In the genomic region with DNA sequence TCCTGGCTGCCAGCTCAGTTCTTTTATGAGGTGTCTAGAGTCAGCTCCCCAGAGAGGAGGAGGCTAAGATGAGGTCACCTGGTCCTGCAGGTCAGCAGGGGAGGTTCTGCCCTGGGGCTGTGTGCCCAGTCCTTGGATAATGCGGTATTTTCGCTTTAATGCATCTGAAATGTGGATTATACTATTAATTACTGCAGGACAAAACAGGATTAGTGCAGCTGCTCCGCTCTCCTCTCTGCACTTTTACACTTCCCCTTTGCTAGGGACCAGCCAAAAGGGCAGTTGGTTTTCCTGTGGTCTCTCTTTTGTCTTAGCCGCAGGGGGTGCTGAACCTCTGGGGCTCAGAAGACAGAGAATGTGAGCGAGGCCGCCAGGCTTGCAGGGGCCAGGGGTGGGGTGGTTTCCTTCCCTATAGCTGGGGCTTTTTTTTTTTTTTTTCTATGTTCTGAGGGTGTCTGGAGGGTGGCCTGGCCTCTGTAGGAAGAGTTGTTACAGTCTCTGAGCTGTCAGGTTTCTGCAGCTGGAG, we compare ENCODE assay signal across 8 mouse cellular contexts.
DNase-seq lines count a peak whose midpoint lies in the region; ATAC-seq and TF ChIP-seq lines count a peak whose summit lies in the region.

No protein-coding gene starts in this region.

- TF ChIP-seq POLR2A in brain, embryonic 14.5 days (IDR thresholded peaks at IDR 0.05; ENCODE audit: borderline replicate concordance, extremely low read depth, insufficient read depth, insufficient read length, poor library complexity, severe bottlenecking): no peak

- H3K27ac ChIP-seq in lung, embryonic 14.5 days (ENCODE audit: low read depth): peak overlapping the region; percentile 63; the same call in 1 of the 2 replicates
- H3K27ac ChIP-seq in limb, embryonic 15.5 days: peak overlapping the region; percentile 57
- H3K27ac ChIP-seq in neural tube, embryonic 12.5 days: no peak overlapping the region

- no peaks in the 10 kb centered on the region for H3K27me3 ChIP-seq in lung, embryonic 14.5 days (ENCODE audit: insufficient read depth, low read length)
- no peaks in the 10 kb centered on the region for H3K27me3 ChIP-seq in limb, embryonic 15.5 days
- no peaks in the 10 kb centered on the region for H3K27me3 ChIP-seq in neural tube, embryonic 12.5 days (replicated peaks)

- WGBS in lung, embryonic 14.5 days: 21% methylated on average over 6 of the region's 6 CpGs
- WGBS in limb, embryonic 15.5 days: 31% methylated on average over 6 of the region's 6 CpGs
- 5% methylated on average over 6 of the region's 6 CpGs for WGBS in neural tube, embryonic 12.5 days

- no peak for ATAC-seq in lung, embryonic 14.5 days (ENCODE audit: insufficient read depth)
- ATAC-seq in limb, embryonic 15.5 days (ENCODE audit: insufficient number of reproducible peaks, low FRiP score, low TSS enrichment, low read depth): peak; percentile 61; the same call in 1 of the 2 replicates
- ATAC-seq in neural tube, embryonic 12.5 days (ENCODE audit: low FRiP score, low read depth): no peak
- no peak for ATAC-seq in inflammation-experienced regulatory T-cells, adult 6 months

- TF ChIP-seq CTCF in lung, embryonic 14.5 days (IDR thresholded peaks at IDR 0.05; ENCODE audit: low read depth): no peak
- no peak for TF ChIP-seq CTCF in brain, embryonic 14.5 days (IDR thresholded peaks at IDR 0.05; ENCODE audit: borderline replicate concordance, extremely low read depth, insufficient read depth, insufficient read length)

- H3K4me1 ChIP-seq in lung, embryonic 14.5 days (ENCODE audit: insufficient read depth): peaks cover 16% of the 10 kb centered on the region
- peaks cover 38% of the 10 kb centered on the region for H3K4me1 ChIP-seq in limb, embryonic 15.5 days
- H3K4me1 ChIP-seq in neural tube, embryonic 12.5 days: peaks cover 28% of the 10 kb centered on the region

- H3K36me3 ChIP-seq in lung, embryonic 14.5 days (ENCODE audit: insufficient read depth): no peaks in the 10 kb centered on the region
- no peaks in the 10 kb centered on the region for H3K36me3 ChIP-seq in limb, embryonic 15.5 days
- H3K36me3 ChIP-seq in neural tube, embryonic 12.5 days: no peaks in the 10 kb centered on the region

- H3K9me3 ChIP-seq in lung, embryonic 14.5 days (ENCODE audit: low read depth, low read length): no peaks in the 10 kb centered on the region
- no peaks in the 10 kb centered on the region for H3K9me3 ChIP-seq in limb, embryonic 15.5 days
- no peaks in the 10 kb centered on the region for H3K9me3 ChIP-seq in neural tube, embryonic 12.5 days

- peak overlapping the region; percentile 29; the same call in 1 of the 2 replicates for H3K4me2 ChIP-seq in lung, embryonic 14.5 days
- peak overlapping the region; percentile 7; the same call in 1 of the 2 replicates for H3K4me2 ChIP-seq in limb, embryonic 15.5 days
- H3K4me2 ChIP-seq in neural tube, embryonic 12.5 days (replicated peaks): peak overlapping the region; percentile 29

- DNase-seq in lung, embryonic 14.5 days: peak; percentile 48
- no peak for DNase-seq in lung, postnatal 14 days
- peak; percentile 61 for DNase-seq in brain, embryonic 14.5 days (ENCODE audit: low read depth)
- DNase-seq in gastrocnemius, postnatal 25 days: peak; percentile 45
- no peak for DNase-seq in cerebellum, adult 9-11 months

- no peak overlapping the region for H3K4me3 ChIP-seq in lung, embryonic 14.5 days (ENCODE audit: low read depth, low read length)
- H3K4me3 ChIP-seq in limb, embryonic 15.5 days: no peak overlapping the region
- no peak overlapping the region for H3K4me3 ChIP-seq in neural tube, embryonic 12.5 days

- no peak overlapping the region; the same call in 1 of the 2 replicates for H3K9ac ChIP-seq in lung, embryonic 14.5 days
- H3K9ac ChIP-seq in limb, embryonic 15.5 days: no peak overlapping the region
- no peak overlapping the region for H3K9ac ChIP-seq in neural tube, embryonic 12.5 days

Comparison
In these comparisons a context has a peak if more than half of its experiments do, and no peak if none do; other contexts are left out.
1. DNase-seq: peak in lung, embryonic 14.5 days (single experiment), brain, embryonic 14.5 days (single experiment) and gastrocnemius, postnatal 25 days (single experiment); none in lung, postnatal 14 days (single experiment) and cerebellum, adult 9-11 months (single experiment).
2. Peak in every context shown above with its lines, with median percentiles within 50 percentile points of each other: H3K4me2 ChIP-seq.